Mouse (Mus musculus) midbrain, embryonic 10.5 days (tissue): ENCODE measurements around the gene Hipk2. TPM values are rescaled to one million over a fixed set of nuclear protein-coding genes. Genes with fewer than 3 reads are reported as not detected.
A peak's percentile ranks its signal among the peaks of the same experiment; 100 is the strongest.

Experiments
- DNase-seq: peaks from one replicate; pipeline ENCODE4 v3.0.0-alpha.2; 2017; ENCODE audit warnings: low spot score
- H3K27ac ChIP-seq: fragments of 300-500 bp; sonication (generic); replicated peaks from 2 replicates; pipeline ENCODE4 v1.5.1; 2016; ENCODE audit warnings: mild to moderate bottlenecking
- H3K27me3 ChIP-seq: fragments of 300-500 bp; sonication (generic); 2 replicates; pipeline ENCODE4 v1.6.1; 2016; ENCODE audit warnings: low read depth, mild to moderate bottlenecking; ENCODE audit not compliant: poor library complexity, severe bottlenecking
- H3K36me3 ChIP-seq: fragments of 300-500 bp; sonication (generic); 2 replicates; pipeline ENCODE4 v1.6.1; 2016; ENCODE audit warnings: mild to moderate bottlenecking, moderate library complexity
- H3K4me1 ChIP-seq: fragments of 300-500 bp; sonication (generic); 2 replicates; pipeline ENCODE4 v1.6.1; 2016
- H3K4me3 ChIP-seq: fragments of 300-500 bp; sonication (generic); 2 replicates; pipeline ENCODE4 v1.5.1; 2016; ENCODE audit warnings: mild to moderate bottlenecking, moderate library complexity
- H3K9me3 ChIP-seq: fragments of 300-500 bp; sonication (generic); replicated peaks from 2 replicates; pipeline ENCODE4 v1.6.1; 2016; ENCODE audit warnings: mild to moderate bottlenecking
- WGBS: fragments of 180-500 bp; shearing (Covaris S2); methylation state at CpG from one replicate; pipeline ENCODE4 v1.1.7; 2016; 5-methylcytosine and 5-hydroxymethylcytosine counted together
- polyA plus RNA-seq: library from polyadenylated mRNA; unstranded; fragments of >200 nt; fragmentation: Nextera tagmentation; extraction: Ambion mirVana; gene quantifications from 2 replicates; pipeline ENCODE4 v1.2.1, GENCODE M21; 2016

The Hipk2 gene
- polyA plus RNA-seq, 1 experiment from 2014 or later = 25.9 TPM

DNA sequence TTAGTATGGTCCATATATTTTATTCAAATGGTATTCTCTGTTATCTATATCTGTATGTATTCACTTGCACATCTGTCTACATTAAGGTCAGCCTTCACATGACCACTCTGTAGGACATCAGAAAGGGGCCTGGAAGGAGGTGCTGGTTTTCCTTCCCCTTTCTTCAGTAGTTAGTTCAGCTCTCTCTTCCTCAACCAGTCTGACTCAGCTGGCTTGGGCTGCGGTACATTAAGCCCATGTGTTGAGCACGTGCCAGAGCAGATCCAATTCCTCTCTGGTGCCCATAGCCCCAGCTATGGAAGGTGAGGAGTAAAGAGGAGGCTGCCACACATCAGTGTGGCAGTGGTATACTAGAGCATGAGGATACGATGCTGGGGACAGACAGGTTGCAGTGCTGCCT lies 165.5 kb downstream of the Hipk2 start:
- Histone ChIP-seq H3K27ac (no peak overlapping the region), H3K4me3 (no peak overlapping the region), H3K4me1 (no peaks in the 10 kb centered on the region), H3K9me3 (no peaks in the 10 kb centered on the region), H3K27me3 (no peaks in the 10 kb centered on the region), H3K36me3 (peaks cover 100% of the 10 kb centered on the region)
- DNase-seq = no peak
- WGBS = 97% methylated on average over 3 of the region's 3 CpGs

DNA sequence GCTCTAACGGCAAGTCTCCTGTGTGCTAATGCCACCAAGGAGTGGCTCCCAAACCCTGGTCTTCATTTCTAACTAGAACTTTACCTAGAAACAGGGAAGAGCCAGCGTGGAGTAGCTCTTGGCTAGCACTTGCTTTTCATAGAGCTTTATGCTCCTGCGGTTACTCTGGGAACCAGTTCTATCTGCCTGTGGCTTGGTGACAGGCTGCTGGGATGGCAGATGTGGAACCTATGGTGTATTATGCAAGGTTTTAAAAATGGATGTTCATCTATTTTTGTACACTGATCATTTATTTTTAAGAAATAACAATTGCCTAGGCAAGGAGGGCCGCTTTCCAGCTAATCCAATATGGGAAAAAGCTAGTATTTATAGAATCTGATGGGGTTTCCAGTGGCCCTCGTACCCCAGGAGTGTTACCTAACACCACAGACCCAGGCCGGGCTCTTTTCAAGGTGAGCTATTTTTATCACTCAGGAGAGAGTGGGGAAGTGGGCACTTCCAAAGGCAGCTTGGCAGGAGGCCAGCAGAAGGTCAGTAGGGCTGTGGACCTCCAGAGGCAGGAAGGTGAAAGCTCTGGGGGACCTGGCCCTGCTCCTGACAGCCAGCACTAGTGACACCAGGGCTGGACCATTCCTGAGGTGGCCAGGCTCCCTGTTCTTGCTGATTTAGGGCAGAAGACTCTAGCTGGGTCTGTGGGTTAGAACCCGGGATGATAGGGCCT lies 171.5 kb downstream of the Hipk2 start:
- peaks cover 97% of the 10 kb centered on the region for H3K36me3 ChIP-seq
- H3K4me3 ChIP-seq = no peak overlapping the region
- no peak overlapping the region for H3K27ac ChIP-seq
- H3K27me3 ChIP-seq = no peaks in the 10 kb centered on the region
- 93% methylated on average over 7 of the region's 7 CpGs for WGBS
- no peaks in the 10 kb centered on the region for H3K4me1 ChIP-seq
- no peaks in the 10 kb centered on the region for H3K9me3 ChIP-seq
- no peak for DNase-seq

DNA sequence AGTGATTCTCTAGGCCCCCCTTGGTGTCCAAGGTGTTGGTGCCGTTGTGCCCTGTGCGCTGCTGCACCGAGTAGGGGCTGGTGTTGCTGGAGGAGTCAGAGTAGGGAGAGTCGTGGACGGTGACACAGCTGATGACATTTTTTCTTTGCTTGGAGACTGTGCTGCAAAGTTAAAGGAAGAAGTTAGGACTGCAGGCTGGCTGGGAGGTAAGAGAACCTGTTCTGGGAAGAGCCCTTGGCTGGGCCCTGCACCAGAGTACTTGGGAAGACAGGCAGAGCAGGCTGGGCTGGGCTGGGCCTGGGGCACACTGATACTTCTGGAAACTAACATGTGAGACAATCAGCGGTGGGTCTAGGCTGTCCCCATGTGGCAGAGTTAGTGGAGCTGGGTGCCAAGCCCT lies 172.4 kb downstream of the Hipk2 start:
- no peak overlapping the region for H3K27ac ChIP-seq
- H3K4me3 ChIP-seq = no peak overlapping the region
- H3K9me3 ChIP-seq = no peaks in the 10 kb centered on the region
- H3K27me3 ChIP-seq = no peaks in the 10 kb centered on the region
- WGBS = 92% methylated on average over 6 of the region's 6 CpGs
- H3K4me1 ChIP-seq = no peaks in the 10 kb centered on the region
- no peak for DNase-seq
- peaks cover 97% of the 10 kb centered on the region for H3K36me3 ChIP-seq

DNA sequence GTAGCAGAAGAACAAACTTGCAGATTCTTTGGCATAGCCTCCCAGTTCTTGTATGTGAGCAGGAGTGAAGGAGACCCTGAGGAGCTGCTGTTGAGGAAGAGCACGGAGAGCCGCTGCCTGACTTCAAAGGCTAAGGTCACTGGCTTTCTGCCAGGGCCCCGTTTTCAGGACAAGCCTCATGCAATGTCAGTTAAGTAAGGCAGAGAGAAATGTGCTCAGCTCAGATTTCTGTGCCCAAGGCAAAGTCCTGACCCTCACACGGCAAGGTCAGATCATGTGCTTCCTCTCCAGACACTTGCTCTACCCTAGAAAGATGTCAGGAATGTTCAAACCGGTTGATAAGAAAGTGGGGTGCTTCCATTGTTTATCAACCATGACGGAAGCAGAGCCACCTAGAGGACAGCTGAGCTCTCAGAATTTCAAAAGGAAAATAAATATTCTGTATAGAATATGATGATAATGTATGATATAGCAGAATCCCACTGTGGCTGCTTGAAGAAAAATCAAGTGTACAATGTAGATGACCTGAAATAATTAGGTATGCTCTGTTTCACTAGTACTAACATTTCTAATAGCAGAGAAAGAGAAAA lies 173.1 kb downstream of the Hipk2 start:
- Histone ChIP-seq H3K4me1 (no peaks in the 10 kb centered on the region), H3K27me3 (no peaks in the 10 kb centered on the region), H3K9me3 (no peaks in the 10 kb centered on the region), H3K27ac (no peak overlapping the region), H3K36me3 (peaks cover 97% of the 10 kb centered on the region), H3K4me3 (no peak overlapping the region)
- 76% methylated on average over 6 of the region's 6 CpGs for WGBS
- DNase-seq = no peak

DNA sequence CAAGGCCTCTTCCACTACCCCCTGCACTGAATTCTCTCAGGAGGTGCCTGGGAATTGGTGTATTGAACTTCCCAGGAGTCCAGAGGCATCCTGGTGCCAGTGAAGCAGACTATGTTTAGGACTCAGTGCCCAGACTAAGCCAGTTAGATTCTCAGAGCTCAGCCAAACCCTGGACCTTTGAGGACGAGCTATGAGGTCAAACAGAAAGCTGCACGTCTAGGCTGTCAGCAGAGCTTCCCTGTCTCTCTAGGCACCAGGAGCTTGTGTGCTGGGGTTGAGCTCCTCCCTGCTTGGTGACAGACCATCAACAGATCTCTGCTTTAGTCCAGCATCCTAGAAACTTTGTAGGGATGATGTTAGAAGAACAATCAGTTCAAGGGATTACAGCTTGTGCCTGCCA lies 174.5 kb downstream of the Hipk2 start:
- no peak for DNase-seq
- WGBS = 64% methylated on average over 2 of the region's 2 CpGs

DNA sequence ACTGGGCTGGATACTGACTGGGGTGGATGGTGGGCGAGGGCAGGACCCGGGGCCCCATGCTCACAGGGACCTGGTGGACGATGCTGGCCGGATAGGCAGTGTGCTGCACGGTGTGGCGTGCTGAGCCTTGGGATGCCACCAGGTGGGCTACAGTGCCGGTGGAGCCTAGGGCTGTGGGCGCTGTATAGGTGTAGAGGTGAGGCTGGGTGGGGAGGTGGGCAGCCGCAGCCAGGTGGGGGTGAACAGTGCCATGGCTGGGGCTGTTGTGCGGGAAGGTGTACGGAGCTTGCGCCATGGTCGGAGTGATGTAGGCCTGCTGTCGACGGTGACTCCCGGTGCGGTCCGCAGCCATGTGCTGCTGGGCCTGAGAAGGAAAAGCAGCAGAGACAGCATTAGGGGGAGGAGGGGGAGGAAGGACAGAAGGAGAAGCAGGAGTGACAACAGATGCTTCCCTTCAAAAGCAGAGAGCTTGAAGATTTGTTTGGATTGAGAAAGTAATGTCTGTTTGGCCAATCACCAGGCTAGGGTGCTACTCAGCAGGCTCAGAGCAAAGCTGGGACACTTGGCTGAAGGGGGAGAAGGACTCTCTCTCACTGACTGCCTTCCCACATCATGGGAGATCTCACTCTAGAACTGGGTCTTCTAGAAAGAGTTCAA lies 177.6 kb downstream of the Hipk2 start:
- no peak overlapping the region for H3K4me3 ChIP-seq

More for the DNA sequence above, 174.5 kb downstream of the Hipk2 start:
- Histone ChIP-seq H3K27ac (no peak overlapping the region), H3K4me1 (no peaks in the 10 kb centered on the region), H3K27me3 (no peaks in the 10 kb centered on the region), H3K4me3 (no peak overlapping the region), H3K36me3 (peaks cover 92% of the 10 kb centered on the region), H3K9me3 (no peaks in the 10 kb centered on the region)

DNA sequence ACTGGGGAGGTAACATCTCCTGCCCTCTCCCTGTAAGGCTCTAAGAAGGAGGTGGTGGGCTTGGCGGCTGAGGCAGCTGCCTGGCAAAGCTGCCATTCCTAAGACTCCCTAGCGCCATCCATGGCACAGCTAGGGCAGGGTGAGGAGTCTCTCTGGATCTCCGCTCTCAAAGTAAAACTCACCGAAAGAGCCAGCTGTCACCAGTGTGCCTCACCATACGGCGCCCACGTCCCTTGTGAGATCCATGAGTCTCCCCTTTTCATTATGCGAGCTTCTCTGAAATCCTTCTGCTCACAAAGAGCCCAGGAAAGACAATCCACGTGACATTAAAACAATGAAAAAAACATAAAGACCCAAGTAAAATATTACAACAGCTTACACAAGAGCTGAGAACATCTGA lies 179.4 kb downstream of the Hipk2 start:
- H3K27me3 ChIP-seq = no peaks in the 10 kb centered on the region
- peaks cover 6% of the 10 kb centered on the region for H3K4me1 ChIP-seq
- WGBS = 90% methylated on average over 9 of the region's 9 CpGs
- DNase-seq = no peak
- H3K4me3 ChIP-seq = no peak overlapping the region
- H3K9me3 ChIP-seq = no peaks in the 10 kb centered on the region
- no peak overlapping the region for H3K27ac ChIP-seq
- peaks cover 89% of the 10 kb centered on the region for H3K36me3 ChIP-seq

More for the DNA sequence above, 177.6 kb downstream of the Hipk2 start:
- no peaks in the 10 kb centered on the region for H3K4me1 ChIP-seq
- peaks cover 89% of the 10 kb centered on the region for H3K36me3 ChIP-seq
- no peaks in the 10 kb centered on the region for H3K9me3 ChIP-seq
- 93% methylated on average over 18 of the region's 18 CpGs for WGBS
- no peak for DNase-seq
- H3K27ac ChIP-seq = no peak overlapping the region
- no peaks in the 10 kb centered on the region for H3K27me3 ChIP-seq

DNA sequence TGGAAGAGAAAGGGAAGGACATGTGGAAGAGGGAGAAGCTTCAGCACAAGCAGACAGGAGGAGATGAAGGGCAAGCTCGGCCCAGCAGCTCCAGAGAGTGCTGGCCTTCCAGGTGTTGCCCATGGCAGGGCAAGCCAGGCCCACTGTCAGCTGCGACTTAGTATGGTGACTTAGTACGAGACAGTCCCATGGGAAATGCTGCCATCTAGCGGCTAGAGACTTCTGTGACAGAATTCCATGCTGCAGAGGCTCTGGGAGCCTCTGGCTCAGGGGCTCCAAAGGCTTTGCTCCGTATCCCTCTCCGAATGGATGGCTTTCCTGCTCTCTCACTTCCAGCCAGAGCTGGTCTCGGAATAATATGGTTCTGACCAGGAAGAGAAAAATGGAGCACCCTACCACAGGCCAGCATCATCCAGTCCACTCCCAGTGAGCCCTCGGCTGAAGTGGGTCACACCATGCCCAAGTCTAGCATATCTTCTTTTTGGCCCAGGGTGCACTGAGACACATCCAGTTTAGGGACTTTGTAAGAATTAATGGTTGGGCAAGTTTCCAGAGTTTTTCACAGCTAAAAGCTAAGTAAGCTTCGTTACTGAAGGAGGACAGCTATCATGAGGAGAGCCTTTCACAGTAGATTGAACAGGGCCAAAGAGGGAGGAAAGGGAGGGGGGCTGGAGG lies 180.4 kb downstream of the Hipk2 start:
- 32% methylated on average over 9 of the region's 9 CpGs for WGBS
- DNase-seq = peak; percentile 79
- H3K27me3 ChIP-seq = no peaks in the 10 kb centered on the region
- peaks cover 7% of the 10 kb centered on the region for H3K4me1 ChIP-seq
- H3K27ac ChIP-seq = no peak overlapping the region
- no peaks in the 10 kb centered on the region for H3K9me3 ChIP-seq
- H3K4me3 ChIP-seq = no peak overlapping the region
- peaks cover 79% of the 10 kb centered on the region for H3K36me3 ChIP-seq

DNA sequence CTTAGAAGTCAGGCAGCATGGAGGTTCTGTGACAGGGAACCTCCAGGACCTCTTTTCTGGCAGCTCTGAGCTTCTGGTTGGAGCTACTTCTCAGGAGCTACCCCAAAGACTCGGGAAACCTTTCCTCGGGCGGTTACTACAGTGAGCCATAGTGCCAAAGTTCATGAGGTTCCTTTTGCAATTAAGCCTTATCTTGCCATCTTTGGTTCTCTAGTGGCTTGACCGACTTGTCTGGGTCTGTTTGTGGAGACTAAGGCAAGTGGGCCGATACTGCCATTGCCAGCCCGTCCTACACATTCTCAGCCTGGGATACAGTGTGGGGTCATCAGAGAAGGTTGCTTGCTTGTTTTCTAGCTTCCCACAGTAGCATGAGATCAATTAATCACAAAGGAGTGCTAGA lies 183.4 kb downstream of the Hipk2 start:
- Histone ChIP-seq H3K27ac (no peak overlapping the region), H3K4me1 (peaks cover 12% of the 10 kb centered on the region), H3K36me3 (peaks cover 70% of the 10 kb centered on the region), H3K27me3 (no peaks in the 10 kb centered on the region), H3K4me3 (no peak overlapping the region), H3K9me3 (no peaks in the 10 kb centered on the region)
- 91% methylated on average over 6 of the region's 6 CpGs for WGBS
- DNase-seq = no peak

DNA sequence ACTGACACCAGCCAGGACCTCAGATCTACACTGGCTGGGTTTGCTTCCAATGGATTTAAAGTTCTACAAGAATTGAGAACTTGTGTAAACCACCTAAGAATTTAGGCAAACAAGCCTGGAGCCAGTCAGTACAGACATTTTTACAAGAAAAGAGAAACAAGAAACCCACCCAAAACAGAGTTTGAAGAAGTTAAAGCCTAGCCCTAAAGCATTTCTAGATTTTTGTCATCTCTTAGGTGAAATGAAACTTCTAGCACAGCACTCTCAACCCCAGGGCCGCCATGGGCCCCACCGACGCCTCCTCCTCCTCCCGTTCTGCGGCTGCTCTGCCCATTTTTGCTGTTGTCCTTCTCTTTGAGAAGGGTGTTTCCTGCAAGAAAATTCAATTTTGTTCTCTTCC lies 184.9 kb downstream of the Hipk2 start:
- Histone ChIP-seq H3K4me1 (peaks cover 12% of the 10 kb centered on the region), H3K27me3 (no peaks in the 10 kb centered on the region), H3K27ac (no peak overlapping the region), H3K9me3 (no peaks in the 10 kb centered on the region), H3K36me3 (peaks cover 67% of the 10 kb centered on the region), H3K4me3 (no peak overlapping the region)
- DNase-seq = no peak
- WGBS = 91% methylated on average over 5 of the region's 5 CpGs

DNA sequence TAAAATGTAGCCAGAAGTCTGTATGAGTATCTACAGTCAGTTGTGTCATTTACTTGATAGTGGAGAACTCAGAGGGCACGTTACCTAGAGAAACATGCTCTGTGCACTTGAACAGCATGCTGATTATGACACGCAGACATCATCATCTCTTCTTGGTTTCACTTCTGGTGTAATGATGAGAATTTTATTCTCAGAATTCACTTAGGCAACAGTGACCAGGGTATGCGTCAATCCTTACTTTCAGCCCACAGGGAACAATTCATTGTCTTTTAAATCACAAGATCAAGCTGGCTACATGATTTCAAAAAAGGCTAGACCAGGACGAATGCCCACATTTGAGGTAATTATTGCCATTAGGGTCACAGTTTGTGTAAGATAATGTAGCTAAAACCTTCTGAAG lies 185.3 kb downstream of the Hipk2 start:
- Histone ChIP-seq H3K27ac (no peak overlapping the region), H3K4me1 (peaks cover 12% of the 10 kb centered on the region), H3K36me3 (peaks cover 63% of the 10 kb centered on the region), H3K9me3 (no peaks in the 10 kb centered on the region), H3K27me3 (no peaks in the 10 kb centered on the region), H3K4me3 (no peak overlapping the region)
- DNase-seq = no peak
- 86% methylated on average over 4 of the region's 4 CpGs for WGBS

DNA sequence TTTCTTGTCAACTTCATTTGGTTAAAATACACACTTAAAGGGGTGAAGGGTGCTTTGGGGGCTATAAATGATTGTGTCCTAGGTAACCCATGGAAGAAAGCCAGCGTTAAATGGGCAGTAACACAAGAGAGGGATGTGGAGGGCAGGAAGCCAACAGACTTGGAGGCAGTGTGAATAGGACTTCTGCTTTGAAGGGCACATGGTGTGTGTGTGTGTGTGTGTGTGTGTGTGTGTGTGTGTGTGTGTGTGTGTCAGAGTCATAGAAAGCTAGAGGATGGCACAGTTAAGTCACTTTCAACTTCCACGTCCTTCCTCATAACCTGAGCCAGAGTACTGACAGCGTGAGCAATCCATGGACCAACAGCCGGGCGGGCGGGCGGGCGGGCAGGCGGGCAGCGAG lies 187.1 kb downstream of the Hipk2 start:
- WGBS = 88% methylated on average over 10 of the region's 10 CpGs
- H3K4me3 ChIP-seq = no peak overlapping the region
- H3K9me3 ChIP-seq = no peaks in the 10 kb centered on the region
- H3K27ac ChIP-seq = no peak overlapping the region
- peaks cover 12% of the 10 kb centered on the region for H3K4me1 ChIP-seq
- peaks cover 52% of the 10 kb centered on the region for H3K36me3 ChIP-seq
- H3K27me3 ChIP-seq = no peaks in the 10 kb centered on the region
- DNase-seq = no peak

DNA sequence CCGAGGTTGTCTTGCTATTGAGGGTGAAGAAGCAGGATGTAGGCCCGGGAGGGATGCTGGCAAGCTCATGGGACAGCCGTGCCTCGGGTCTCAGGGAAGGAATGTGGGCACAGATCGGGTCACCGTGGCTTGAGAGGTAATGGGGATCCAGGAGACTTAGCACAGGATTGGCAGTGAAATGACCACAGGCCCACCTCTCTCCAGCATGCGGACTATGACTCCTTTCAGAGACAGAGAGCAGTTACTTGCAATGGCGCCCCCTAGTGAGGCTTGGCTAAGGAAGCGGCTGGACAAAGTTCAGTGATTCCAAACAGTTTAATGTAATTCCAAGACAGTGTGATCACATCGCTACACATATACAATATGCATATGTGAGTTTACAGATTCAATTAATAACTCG lies 188.7 kb downstream of the Hipk2 start:
- no peaks in the 10 kb centered on the region for H3K9me3 ChIP-seq
- H3K4me1 ChIP-seq = peaks cover 11% of the 10 kb centered on the region
- H3K27me3 ChIP-seq = no peaks in the 10 kb centered on the region
- no peak overlapping the region for H3K27ac ChIP-seq
- DNase-seq = peak; percentile 31
- peaks cover 36% of the 10 kb centered on the region for H3K36me3 ChIP-seq
- WGBS = 64% methylated on average over 11 of the region's 11 CpGs
- H3K4me3 ChIP-seq = no peak overlapping the region
